Mouse (Mus musculus): ENCODE results near the gene Cryba4.

- TF ChIP-seq POLR2AphosphoS2 (IDR thresholded peaks at IDR 0.05; ENCODE audit: insufficient read length, low read depth), result no peak
- TF ChIP-seq MYOG (IDR thresholded peaks at IDR 0.05; ENCODE audit: control insufficient read depth in 1 of 3, insufficient read depth in 1 of 3, insufficient read length in 2 of 3, low read depth in 2 of 3), result no peak
- no peak for TF ChIP-seq POLR2A (IDR thresholded peaks at IDR 0.05; ENCODE audit: insufficient read length, low read depth)
- TF ChIP-seq MAX (IDR thresholded peaks at IDR 0.05; ENCODE audit: low read depth), result no peak
- TF ChIP-seq E2F4 (IDR thresholded peaks at IDR 0.05; ENCODE audit: insufficient read depth), result no peak
- TF ChIP-seq CEBPB (IDR thresholded peaks at IDR 0.05; ENCODE audit: insufficient read depth, poor library complexity, severe bottlenecking), result no peak
- no peak for TF ChIP-seq MYOD1 (IDR thresholded peaks at IDR 0.05; ENCODE audit: control insufficient read depth in 1 of 3, insufficient read length in 2 of 3, low read depth in 2 of 3)
- no peak for TF ChIP-seq TCF3 (IDR thresholded peaks at IDR 0.05; ENCODE audit: insufficient read length, low read depth)
- TF ChIP-seq USF1 (IDR thresholded peaks at IDR 0.05; ENCODE audit: low read depth), result no peak
Observed at GRCm38 (mm10) chr5:112215801-112216251, 36.5 kb downstream of the Cryba4 start.
